Mouse (Mus musculus) adrenal gland, postnatal 4 days (tissue): Measurements from ENCODE around the gene Kmt2d. TPM values are rescaled to one million over a fixed set of nuclear protein-coding genes. Genes with fewer than 3 reads are reported as not detected.

Experiments
- DNase-seq, 2 experiments: peaks; one replicate each; pipeline ENCODE4 v3.0.0; 2021 to 2022; ENCODE audit warnings: low spot score in 2 of 2, mixed read lengths in 2 of 2
- total RNA-seq, 2 experiments: library from RNA; stranded (reverse); gene quantifications; 2 replicates each; pipeline ENCODE4 v1.2.3; 2021

Kmt2d gene
- total RNA-seq, 2 experiments from 2014 or later, result 68.9 to 71.5 TPM

GRCm38 (mm10) chr15:98860921-98861320 is 10.1 kb downstream of the Kmt2d start:
- DNase-seq, result no peak

GRCm38 (mm10) chr15:98859319-98860043 is 11.5 kb downstream of the Kmt2d start:
- DNase-seq, result no peak

- no peak for DNase-seq
Observed at GRCm38 (mm10) chr15:98854214-98854613, 16.8 kb downstream of the Kmt2d start.

GRCm38 (mm10) chr15:98853161-98853937 is 17.7 kb downstream of the Kmt2d start:
- DNase-seq, result no peak

GRCm38 (mm10) chr15:98852733-98853132 is 18.3 kb downstream of the Kmt2d start:
- DNase-seq, result no peak

GRCm38 (mm10) chr15:98852071-98852470 is 18.9 kb downstream of the Kmt2d start:
- DNase-seq, result no peak

- no peak for DNase-seq
Observed at GRCm38 (mm10) chr15:98851229-98851818, 19.7 kb downstream of the Kmt2d start.

GRCm38 (mm10) chr15:98850668-98851067 is 20.3 kb downstream of the Kmt2d start:
- no peak for DNase-seq

- no peak for DNase-seq
Observed at GRCm38 (mm10) chr15:98849956-98850600, 20.9 kb downstream of the Kmt2d start.

- no peak for DNase-seq
Observed at GRCm38 (mm10) chr15:98849165-98849564, 21.8 kb downstream of the Kmt2d start.

GRCm38 (mm10) chr15:98846140-98846539 is 24.9 kb downstream of the Kmt2d start:
- no peak for DNase-seq

GRCm38 (mm10) chr15:98845149-98845548 is 25.9 kb downstream of the Kmt2d start:
- no peak for DNase-seq

GRCm38 (mm10) chr15:98843595-98844223 is 27.3 kb downstream of the Kmt2d start:
- no peak for DNase-seq

GRCm38 (mm10) chr15:98839671-98840585 is 31.1 kb downstream of the Kmt2d start:
- DNase-seq, result no peak

- no peak for DNase-seq
Observed at GRCm38 (mm10) chr15:98839161-98839560, 31.8 kb downstream of the Kmt2d start.

- no peak for DNase-seq
Observed at GRCm38 (mm10) chr15:98837743-98838103, 33.3 kb downstream of the Kmt2d start.

- DNase-seq, result no peak
Observed at GRCm38 (mm10) chr15:98837006-98837742, 33.8 kb downstream of the Kmt2d start.

- no peak for DNase-seq
Observed at GRCm38 (mm10) chr15:98835291-98835690, 35.7 kb downstream of the Kmt2d start.

- no peak for DNase-seq
Observed at GRCm38 (mm10) chr15:98834059-98834458, 36.9 kb downstream of the Kmt2d start.
